Mouse (Mus musculus) hindbrain, postnatal 0 days (tissue): Measurements from ENCODE around the gene Efna5. TPM values are rescaled to one million over a fixed set of nuclear protein-coding genes. Genes with fewer than 3 reads are reported as not detected.

Source experiments
- ATAC-seq: fragments of 200-750 bp; cut with Nextera tagmentation; 2 replicates; pipeline ENCODE4 v1.8.0; 2017; ENCODE audit warnings: mild to moderate bottlenecking, moderate TSS enrichment, moderate library complexity
- DNase-seq: peaks from one replicate; pipeline ENCODE4 v3.0.0-alpha.2; 2015; ENCODE audit warnings: low spot score
- H3K27ac ChIP-seq: fragments of 300-500 bp; sonication (generic); 2 replicates; pipeline ENCODE4 v1.5.1; 2014; ENCODE audit warnings: mild to moderate bottlenecking
- H3K27me3 ChIP-seq: fragments of 300-500 bp; sonication (generic); 2 replicates; pipeline ENCODE4 v1.6.1; 2014; ENCODE audit warnings: low read length, mixed read lengths; ENCODE audit not compliant: insufficient read depth
- H3K36me3 ChIP-seq: fragments of 300-500 bp; sonication (generic); 2 replicates; pipeline ENCODE4 v1.6.1; 2014; ENCODE audit warnings: low read length, mixed read lengths; ENCODE audit not compliant: insufficient read depth
- H3K4me1 ChIP-seq: fragments of 300-500 bp; sonication (generic); 2 replicates; pipeline ENCODE4 v1.6.1; 2014; ENCODE audit warnings: antibody characterized with exemption, low read length, mixed read lengths; ENCODE audit not compliant: insufficient read depth
- H3K4me2 ChIP-seq: fragments of 300-500 bp; sonication (generic); 2 replicates; pipeline ENCODE4 v1.6.1; 2014; ENCODE audit warnings: low read depth, mild to moderate bottlenecking, low read length, moderate library complexity, mixed read lengths
- H3K4me3 ChIP-seq: fragments of 300-500 bp; sonication (generic); 2 replicates; pipeline ENCODE4 v1.5.1; 2014; ENCODE audit warnings: low read length
- H3K9ac ChIP-seq: fragments of 300-500 bp; sonication (generic); replicated peaks from 2 replicates; pipeline ENCODE4 v1.6.1; 2014; ENCODE audit warnings: mild to moderate bottlenecking, low read length, moderate library complexity, mixed read lengths
- H3K9me3 ChIP-seq: fragments of 300-500 bp; sonication (generic); 2 replicates; pipeline ENCODE4 v1.6.1; 2016; ENCODE audit warnings: low read length, mixed read lengths
- CTCF ChIP-seq: IDR thresholded peaks from 2 replicates; pipeline ENCODE4 v1.5.1; 2016; ENCODE audit warnings: antibody characterized with exemption, control low read depth, low read depth
- WGBS: fragments of 180-500 bp; shearing (Covaris S2); extraction: QIAGEN DNeasy Blood & Tissue Kit; methylation state at CpG from one replicate; pipeline ENCODE4 v1.1.7; 2014; 5-methylcytosine and 5-hydroxymethylcytosine counted together
- polyA plus RNA-seq: library from polyadenylated mRNA; unstranded; fragments of >200 nt; fragmentation: Nextera tagmentation; extraction: Ambion mirVana; gene quantifications from 2 replicates; pipeline ENCODE4 v1.2.1, GENCODE M21; 2015
- total RNA-seq: library from RNA; depleted of rRNA; stranded (reverse); fragments of >200 nt; gene quantifications from 2 replicates; pipeline ENCODE4 v1.2.3, GENCODE M21; 2014

Efna5 gene
- total and polyA plus RNA-seq, 2 experiments from 2014 or later, result 5.3 to 40.2 TPM

DNA sequence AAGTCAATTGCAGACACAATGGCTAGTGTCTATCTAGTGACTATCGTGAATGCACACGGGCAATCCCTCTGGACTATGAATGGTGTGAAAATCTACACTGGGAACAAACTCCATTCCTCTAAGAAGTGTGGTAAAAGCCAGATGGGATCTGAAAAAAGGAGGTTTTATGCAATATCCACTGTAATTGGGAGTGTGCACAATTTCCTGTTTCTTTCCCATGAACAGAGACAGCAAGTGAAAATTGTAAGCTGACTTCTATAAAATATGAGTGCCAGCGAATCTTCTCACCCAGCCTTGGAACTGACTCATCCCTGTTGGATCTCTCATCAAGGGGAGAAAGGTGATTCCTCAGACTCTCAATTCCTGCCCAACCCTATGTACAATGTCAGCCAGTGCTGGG is 83.8 kb downstream of the Efna5 start:
- no peak overlapping the region for H3K4me2 ChIP-seq
- no peak overlapping the region for H3K4me3 ChIP-seq
- H3K4me1 ChIP-seq, result no peaks in the 10 kb centered on the region
- H3K9ac ChIP-seq, result no peak overlapping the region
- no peak for TF ChIP-seq CTCF
- no peak for DNase-seq
- H3K36me3 ChIP-seq, result no peaks in the 10 kb centered on the region
- no peaks in the 10 kb centered on the region for H3K9me3 ChIP-seq
- 93% methylated on average over 3 of the region's 3 CpGs for WGBS
- no peak for ATAC-seq
- H3K27ac ChIP-seq, result no peak overlapping the region
- no peaks in the 10 kb centered on the region for H3K27me3 ChIP-seq

DNA sequence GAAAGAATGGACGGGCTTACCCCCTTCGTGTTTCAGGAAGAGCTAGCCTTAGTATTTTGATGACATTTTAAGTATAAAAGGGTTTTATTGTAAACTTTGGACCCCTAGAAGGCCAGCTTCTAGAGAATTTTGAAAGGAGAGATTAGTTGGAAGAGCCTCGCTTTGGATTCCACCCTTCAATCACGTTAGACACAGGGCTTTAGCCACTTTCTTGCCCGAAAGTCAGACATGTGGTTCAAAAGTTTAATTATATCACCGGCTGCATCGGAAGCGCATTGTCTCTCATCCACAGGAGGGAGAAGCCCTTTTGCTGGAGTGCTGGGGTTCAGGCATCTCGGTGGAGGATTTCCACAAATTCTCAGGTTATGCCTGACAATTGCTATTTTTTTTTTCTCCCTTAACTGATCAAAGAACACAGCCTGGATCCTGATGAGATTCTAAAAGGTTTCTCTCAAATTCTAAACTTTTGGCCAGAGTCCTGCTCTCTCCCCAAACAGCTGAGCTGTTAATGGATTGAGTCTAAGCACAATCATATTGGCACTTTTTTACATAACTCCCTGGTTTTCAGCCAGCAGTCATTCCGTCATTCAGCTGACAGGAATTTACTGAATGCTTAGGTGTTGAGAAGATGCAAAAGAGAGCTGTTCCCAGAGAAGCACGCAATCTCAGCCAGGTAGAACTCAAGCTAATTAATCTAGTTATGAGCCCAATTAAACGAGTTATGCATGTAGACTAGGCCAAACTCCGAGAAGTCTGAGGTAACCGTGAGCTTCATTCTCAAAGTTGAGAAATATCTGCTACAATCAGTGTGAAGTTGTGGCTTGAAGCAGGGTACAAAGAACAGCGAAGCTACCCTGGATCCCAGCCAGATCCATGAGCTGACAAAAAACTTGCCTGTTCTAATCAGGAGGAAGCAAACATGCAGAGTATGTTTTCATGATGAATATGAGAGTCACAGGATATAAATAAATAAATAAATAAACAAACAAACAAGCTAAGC is 91.5 kb downstream of the Efna5 start:
- no peak overlapping the region for H3K27ac ChIP-seq
- DNase-seq (no peak), ATAC-seq (no peak)
- no peak for TF ChIP-seq CTCF
- H3K4me2 ChIP-seq, result no peak overlapping the region
- H3K36me3 ChIP-seq, result no peaks in the 10 kb centered on the region
- H3K27me3 ChIP-seq, result no peaks in the 10 kb centered on the region
- H3K4me1 ChIP-seq, result no peaks in the 10 kb centered on the region
- H3K9ac ChIP-seq, result no peak overlapping the region
- no peak overlapping the region for H3K4me3 ChIP-seq
- no peaks in the 10 kb centered on the region for H3K9me3 ChIP-seq
- WGBS, result 26% methylated on average over 15 of the region's 15 CpGs

DNA sequence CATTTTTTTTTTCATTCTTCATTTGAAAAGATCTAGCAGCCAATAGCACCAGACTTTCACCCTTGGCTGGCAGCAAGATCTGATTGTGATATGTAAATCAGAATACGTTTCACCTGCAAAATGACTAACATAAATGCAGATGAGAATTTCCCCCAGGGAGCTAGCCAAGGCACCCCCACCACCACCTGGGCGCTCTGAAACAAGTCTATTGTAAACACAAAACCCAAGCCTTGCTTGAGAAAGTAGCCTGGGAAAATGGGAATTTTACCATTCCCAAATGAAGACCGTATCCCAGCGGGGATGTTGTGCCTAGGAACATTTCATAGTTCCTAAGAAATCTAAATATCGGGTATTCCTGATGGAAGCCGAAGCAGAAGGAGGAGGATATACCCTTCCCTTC is 92.3 kb downstream of the Efna5 start:
- no peak for DNase-seq
- TF ChIP-seq CTCF, result no peak
- H3K9ac ChIP-seq, result no peak overlapping the region
- no peaks in the 10 kb centered on the region for H3K27me3 ChIP-seq
- no peaks in the 10 kb centered on the region for H3K4me1 ChIP-seq
- H3K4me3 ChIP-seq, result no peak overlapping the region
- no peak for ATAC-seq
- H3K4me2 ChIP-seq, result no peak overlapping the region
- H3K9me3 ChIP-seq, result no peaks in the 10 kb centered on the region
- WGBS, result 46% methylated on average over 6 of the region's 6 CpGs
- H3K27ac ChIP-seq, result no peak overlapping the region
- no peaks in the 10 kb centered on the region for H3K36me3 ChIP-seq

DNA sequence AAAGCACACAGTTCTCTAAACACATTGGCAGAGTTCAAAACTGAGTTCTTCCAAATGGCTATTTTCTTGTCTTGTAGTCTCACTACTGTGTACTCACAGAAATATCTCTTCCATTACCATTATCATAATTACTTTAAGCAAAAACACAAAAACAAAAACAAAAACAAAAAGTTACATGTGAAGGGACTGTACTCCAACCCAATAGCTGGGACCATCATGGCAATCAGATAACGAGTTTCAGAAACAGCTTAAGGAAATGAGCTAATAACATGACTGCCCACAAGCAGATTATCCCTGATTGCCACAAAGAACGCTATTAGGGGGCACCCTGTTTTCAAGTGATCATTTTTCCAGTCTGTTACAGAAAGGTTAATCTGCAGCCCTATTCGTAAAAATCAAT is 93.3 kb downstream of the Efna5 start:
- DNase-seq, result no peak
- H3K9me3 ChIP-seq, result no peaks in the 10 kb centered on the region
- TF ChIP-seq CTCF, result no peak
- H3K36me3 ChIP-seq, result no peaks in the 10 kb centered on the region
- 51% methylated on average over 3 of the region's 3 CpGs for whole genome bisulfite sequencing
- H3K4me1 ChIP-seq, result no peaks in the 10 kb centered on the region
- no peak overlapping the region for H3K4me3 ChIP-seq
- ATAC-seq, result no peak
- no peak overlapping the region for H3K4me2 ChIP-seq
- H3K27me3 ChIP-seq, result no peaks in the 10 kb centered on the region
- no peak overlapping the region for H3K9ac ChIP-seq
- no peak overlapping the region for H3K27ac ChIP-seq

DNA sequence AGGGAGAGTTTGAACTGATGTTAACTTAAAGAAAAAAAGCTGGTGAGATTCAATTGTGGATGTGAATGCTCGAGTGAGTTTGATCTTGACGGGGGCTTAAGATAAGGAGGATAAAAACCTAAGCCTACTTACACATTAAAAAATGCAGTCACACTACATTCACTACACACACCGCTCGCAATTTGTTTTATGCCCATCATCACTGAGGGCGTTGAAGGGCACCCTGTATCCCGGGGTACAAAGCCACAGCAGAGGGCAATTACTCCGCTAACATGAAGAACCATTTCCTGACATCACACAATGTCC is 94.6 kb downstream of the Efna5 start:
- H3K4me2 ChIP-seq, result no peak overlapping the region
- WGBS, result 52% methylated on average over 7 of the region's 7 CpGs
- no peaks in the 10 kb centered on the region for H3K4me1 ChIP-seq
- DNase-seq (no peak), ATAC-seq (no peak)
- no peak overlapping the region for H3K27ac ChIP-seq
- H3K27me3 ChIP-seq, result no peaks in the 10 kb centered on the region
- no peaks in the 10 kb centered on the region for H3K36me3 ChIP-seq
- TF ChIP-seq CTCF, result no peak
- no peak overlapping the region for H3K4me3 ChIP-seq
- no peaks in the 10 kb centered on the region for H3K9me3 ChIP-seq
- H3K9ac ChIP-seq, result no peak overlapping the region

DNA sequence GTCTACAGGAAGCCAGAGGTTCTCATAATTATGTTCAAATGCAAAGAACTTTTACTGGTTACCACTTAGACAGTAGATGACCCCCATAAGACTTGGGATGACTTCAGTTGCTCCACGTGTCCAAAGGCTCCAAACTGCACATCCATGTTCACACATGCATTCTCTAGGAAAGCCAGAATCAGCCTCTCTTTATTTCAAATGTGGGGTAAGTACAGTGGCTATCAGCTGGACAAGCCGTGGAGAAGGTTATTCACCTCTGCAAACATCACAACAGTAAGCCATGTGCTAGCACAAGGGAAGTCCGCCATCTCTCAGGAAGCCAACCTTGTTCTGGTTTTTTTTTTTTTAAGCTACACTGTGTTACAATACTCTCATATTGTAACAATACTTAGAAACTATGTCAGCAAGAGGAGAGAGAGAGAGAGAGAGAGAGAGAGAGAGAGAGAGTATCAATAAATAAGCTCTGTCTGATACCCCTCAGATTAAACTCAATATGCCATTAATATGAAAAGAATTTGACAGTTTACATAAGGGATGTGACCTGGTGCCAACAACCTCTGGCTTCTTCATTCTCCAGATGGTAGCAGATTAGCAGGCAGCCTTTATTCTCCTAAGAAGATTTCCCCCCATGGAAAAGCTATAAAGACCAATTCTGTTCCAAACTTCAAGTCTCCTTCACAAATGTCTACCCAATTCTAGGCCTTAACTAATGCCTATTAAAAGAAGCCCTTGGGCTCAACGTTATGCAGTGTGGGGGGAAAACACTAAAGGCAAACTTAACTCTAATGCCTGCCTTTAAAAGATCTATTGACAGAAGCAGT is 95.1 kb downstream of the Efna5 start:
- H3K36me3 ChIP-seq, result no peaks in the 10 kb centered on the region
- no peak overlapping the region for H3K4me3 ChIP-seq
- no peak overlapping the region for H3K9ac ChIP-seq
- no peak for ATAC-seq
- H3K4me1 ChIP-seq, result no peaks in the 10 kb centered on the region
- no peak overlapping the region for H3K27ac ChIP-seq
- no peaks in the 10 kb centered on the region for H3K9me3 ChIP-seq
- 67% methylated on average over 4 of the region's 4 CpGs for WGBS
- H3K27me3 ChIP-seq, result no peaks in the 10 kb centered on the region
- no peak for DNase-seq
- no peak for TF ChIP-seq CTCF
- no peak overlapping the region for H3K4me2 ChIP-seq
